Mouse (Mus musculus) MEL (cell line): ENCODE results near the gene Selenow.

Experiments
- CTCF ChIP-seq, 3 experiments: IDR thresholded peaks in 2 of 3; conservative IDR thresholded peaks in 1 of 3; 2 replicates each; pipeline ENCODE4 v1.5.1; 2011 to 2012; ENCODE audit warnings: low read length in 3 of 3, low read depth in 2 of 3, mild to moderate bottlenecking in 2 of 3, improper control_type of control experiment in 1 of 3, inconsistent platforms in 1 of 3, mixed read lengths in 1 of 3, moderate library complexity in 1 of 3; ENCODE audit not compliant: control insufficient read depth in 1 of 3, insufficient read depth in 1 of 3, poor library complexity in 1 of 3, severe bottlenecking in 1 of 3
- EP300 ChIP-seq, 2 experiments: IDR thresholded peaks; 2 replicates each; pipeline ENCODE4 v1.6.1; 2011; ENCODE audit warnings: improper control_type of control experiment in 2 of 2, low read length in 2 of 2, low read depth in 1 of 2, mild to moderate bottlenecking in 1 of 2
- GATA1 ChIP-seq: IDR thresholded peaks from 2 replicates; pipeline ENCODE4 v1.6.1; 2011; ENCODE audit warnings: low read depth, low read length, improper control_type of control experiment
- HCFC1 ChIP-seq: IDR thresholded peaks from 2 replicates; pipeline ENCODE4 v1.6.1; 2012; ENCODE audit warnings: low read depth, mild to moderate bottlenecking, inconsistent platforms, low read length, improper control_type of control experiment, moderate library complexity
- MAFK ChIP-seq: IDR thresholded peaks from 2 replicates; pipeline ENCODE4 v1.6.1; 2011; ENCODE audit warnings: low read depth, mild to moderate bottlenecking, low read length, improper control_type of control experiment, borderline replicate concordance
- MYC ChIP-seq: IDR thresholded peaks from 2 replicates; pipeline ENCODE4 v1.6.1; 2011; ENCODE audit warnings: low read depth, mild to moderate bottlenecking, low read length, improper control_type of control experiment, moderate library complexity
- NELFE ChIP-seq: IDR thresholded peaks from 2 replicates; pipeline ENCODE4 v1.6.1; 2011; ENCODE audit warnings: low read depth, low read length, improper control_type of control experiment
- POLR2AphosphoS2 ChIP-seq: IDR thresholded peaks from 2 replicates; pipeline ENCODE4 v1.6.1; 2011; ENCODE audit warnings: low read length, improper control_type of control experiment
- TCF12 ChIP-seq: IDR thresholded peaks from 2 replicates; pipeline ENCODE4 v1.6.1; 2014; ENCODE audit warnings: low read depth, mild to moderate bottlenecking, inconsistent platforms, low read length, improper control_type of control experiment, moderate library complexity

DNA sequence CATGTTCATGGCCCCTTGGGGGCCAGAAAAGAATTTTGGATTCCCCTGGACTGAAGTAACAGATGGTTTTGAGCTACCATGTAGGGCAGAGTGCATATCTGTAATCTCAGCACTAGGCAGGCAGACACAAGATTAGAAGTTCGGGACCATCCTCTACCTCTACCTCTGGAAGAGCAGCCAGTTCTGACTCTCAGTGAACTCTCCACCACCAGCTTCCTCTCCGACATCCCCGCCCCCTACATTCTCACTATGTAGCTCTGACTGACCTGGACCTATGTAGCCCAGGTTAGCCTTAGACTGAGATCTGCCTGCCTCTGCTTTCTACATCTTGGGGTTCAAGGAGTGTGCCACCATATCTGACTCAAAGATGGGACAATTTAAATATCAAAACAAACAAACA, 44.3 kb upstream of the Selenow start:
- TF ChIP-seq NELFE (no peak), MYC (no peak), EP300 (IDR thresholded peaks at IDR 0.05; ENCODE audit: low read depth in 1 of 2, low read length in 2 of 2) (no peak), POLR2AphosphoS2 (no peak), CTCF (IDR thresholded peaks at IDR 0.05 in 2 of 3, conservative IDR thresholded peaks at IDR 0.05 in 1 of 3; ENCODE audit: control insufficient read depth in 1 of 3, insufficient read depth in 1 of 3, low read depth in 2 of 3, low read length in 3 of 3, poor library complexity in 1 of 3, severe bottlenecking in 1 of 3) (no peak), TCF12 (no peak), HCFC1 (no peak), GATA1 (no peak), MAFK (no peak)
